Mouse (Mus musculus): ENCODE measurements around the gene Trp53.

DNA sequence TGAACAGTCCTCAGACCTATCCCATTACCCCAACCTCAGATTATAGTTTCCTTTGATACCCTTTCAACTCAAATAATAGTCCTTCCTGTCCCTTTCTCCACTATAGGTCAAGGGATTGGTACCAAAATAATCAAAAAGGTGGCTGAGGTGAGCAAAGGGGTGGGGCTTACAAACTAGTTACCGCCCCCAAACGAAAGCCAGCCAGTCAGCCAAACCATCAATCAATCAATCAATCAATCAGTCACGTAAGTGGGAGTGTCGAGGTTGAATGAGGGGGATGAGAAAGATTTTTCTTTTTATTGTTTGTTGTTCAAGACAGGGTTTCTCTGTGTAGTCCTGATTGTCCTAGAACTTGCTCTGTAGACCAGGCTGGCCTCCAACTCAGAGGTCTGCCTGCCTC, 42.8 kb downstream of the Trp53 start:
- no peak for TF ChIP-seq CTCF (IDR thresholded peaks at IDR 0.05; ENCODE audit: control insufficient read depth, insufficient read depth, insufficient replicate concordance, low read depth, low read length)
- no peak for TF ChIP-seq POLR2A (IDR thresholded peaks at IDR 0.05; ENCODE audit: control insufficient read depth, low read depth, low read length)

All from testis, adult 2 months (tissue).